Mouse (Mus musculus) olfactory bulb, adult 2 months (tissue): Measurements from ENCODE around the gene Tecpr2.

Source experiments
- CTCF ChIP-seq: fragments of 200-500 bp; IDR thresholded peaks from 2 replicates; pipeline ENCODE4 v1.5.1; 2012; ENCODE audit warnings: low read depth, mild to moderate bottlenecking, low read length, moderate library complexity; ENCODE audit not compliant: insufficient read depth
- POLR2A ChIP-seq: fragments of 200-500 bp; IDR thresholded peaks from 2 replicates; pipeline ENCODE4 v1.6.1; 2012; ENCODE audit warnings: mild to moderate bottlenecking, low read depth, low read length, moderate library complexity; ENCODE audit not compliant: insufficient read depth

GRCm38 (mm10) chr12:110861256-110861655 lies 27.8 kb upstream of the Tecpr2 start:
- TF ChIP-seq CTCF = no peak
- no peak for TF ChIP-seq POLR2A
